Mouse (Mus musculus): Measurements from ENCODE around the gene Magt1.
"Not testable (repeated sequence)": the region's sequence is repeated elsewhere in the genome, so short reads cannot be mapped to it uniquely, and the experiment has no call there.

Gene Magt1

DNA sequence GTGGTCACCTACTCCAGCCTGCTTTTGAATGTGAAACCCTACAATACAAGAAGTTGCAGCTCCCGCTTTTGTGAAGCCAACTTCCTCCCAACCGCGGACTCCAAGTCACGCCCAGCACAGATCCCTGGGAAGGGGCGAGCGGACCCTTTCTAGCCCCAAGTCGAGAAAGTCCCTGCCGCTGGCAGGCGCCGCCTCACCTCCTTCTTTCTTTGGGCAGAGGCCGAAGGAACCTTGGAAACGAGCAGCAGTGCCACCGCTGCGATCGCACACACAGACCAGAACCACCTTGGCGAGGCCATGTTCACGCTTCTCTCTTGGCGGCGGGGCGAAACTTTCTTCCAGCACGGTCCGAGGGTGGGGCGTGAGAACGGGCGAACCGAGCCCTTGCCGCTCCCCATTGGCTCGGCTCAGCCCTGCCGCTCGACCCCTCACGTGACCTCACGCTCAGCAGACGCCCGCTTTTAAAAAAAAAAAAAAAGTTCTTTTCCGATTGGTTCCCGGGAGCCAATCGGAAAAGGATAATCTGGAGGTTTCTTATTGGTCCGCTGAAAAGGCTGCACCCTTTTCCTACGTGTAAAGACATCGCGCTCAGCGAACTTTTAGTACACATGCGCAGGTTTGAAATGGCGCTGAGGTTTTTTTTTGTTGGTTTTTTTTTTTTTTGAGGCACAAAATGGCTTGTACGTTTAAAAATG lies at the start of gene Magt1:
Magt1 (minus strand) TSS at position 442 of the 695 bp plus-strand sequence.
- peak; percentile 93 for DNase-seq (ENCODE audit: low read depth, low spot score)

DNA sequence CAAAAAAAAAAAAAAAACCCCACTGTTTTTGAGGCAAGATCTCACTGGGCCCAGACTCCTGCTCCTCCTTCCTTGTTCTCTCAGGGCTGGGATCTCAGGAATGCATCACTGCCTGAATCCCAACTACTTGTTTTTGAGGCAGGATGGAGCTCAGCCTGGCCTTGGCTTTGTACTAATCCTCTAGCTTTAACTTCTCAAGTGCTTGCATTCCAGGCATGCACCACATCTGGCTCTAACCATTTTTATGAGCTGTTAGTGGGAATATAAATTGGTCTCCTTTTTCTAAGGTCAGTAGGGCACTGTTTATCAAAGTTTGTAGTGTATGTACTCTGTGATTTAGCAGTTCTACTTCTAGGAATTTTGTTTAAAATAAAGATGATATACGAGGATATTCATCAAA lies 36.5 kb upstream of the Magt1 start:
- no peak for DNase-seq (ENCODE audit: low read depth, low spot score)

- no peak for DNase-seq (ENCODE audit: low read depth, low spot score)
Measured at GRCm38 (mm10) chrX:106045928-106046327, 34.2 kb upstream of the Magt1 start.

- no peak for DNase-seq (ENCODE audit: low read depth, low spot score)
Measured at GRCm38 (mm10) chrX:106045455-106045854, 33.7 kb upstream of the Magt1 start.

GRCm38 (mm10) chrX:106043863-106044617 lies 32.3 kb upstream of the Magt1 start:
- peak; percentile 30 for DNase-seq (ENCODE audit: low read depth, low spot score)

GRCm38 (mm10) chrX:106037185-106037752 lies 25.6 kb upstream of the Magt1 start:
- no peak for DNase-seq (ENCODE audit: low read depth, low spot score)

DNA sequence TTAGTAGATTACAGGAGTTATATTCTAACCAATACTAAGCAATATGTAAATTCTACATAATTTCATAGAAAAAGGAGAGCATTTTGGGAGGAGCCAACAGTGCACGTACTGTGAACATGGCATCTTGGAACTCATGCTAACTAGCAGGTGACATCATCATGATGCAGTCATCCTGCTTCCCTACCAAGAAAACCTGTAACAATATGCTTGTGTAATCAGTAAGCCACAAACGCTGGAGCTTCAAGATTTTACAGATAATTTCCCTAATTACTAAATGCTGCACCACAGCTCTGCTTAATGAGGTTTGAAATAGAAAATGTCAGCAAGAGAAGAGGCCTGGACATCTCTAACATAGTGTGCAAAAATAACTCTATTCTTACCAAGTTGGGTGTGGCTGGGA lies 24.0 kb upstream of the Magt1 start:
- DNase-seq (ENCODE audit: low read depth, low spot score), result no peak

DNA sequence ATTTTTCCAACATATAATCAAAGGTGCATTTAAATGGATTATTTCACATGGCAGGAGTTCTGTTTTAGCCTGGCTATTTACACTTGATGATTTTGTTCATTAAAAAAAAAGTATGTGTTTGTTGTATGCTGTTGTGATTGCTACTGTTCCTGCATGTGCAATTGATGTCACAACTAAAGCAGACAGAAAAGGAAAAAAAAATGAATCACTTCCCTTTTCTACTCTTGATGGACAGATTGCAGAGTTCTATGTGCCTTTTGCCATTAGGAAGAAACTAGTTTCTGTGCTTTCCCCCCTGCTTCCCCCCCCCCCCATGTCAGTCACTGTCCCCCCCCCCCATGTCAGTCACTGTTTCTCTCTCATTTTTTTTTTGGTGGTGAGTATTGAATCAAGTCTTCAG lies 19.4 kb upstream of the Magt1 start:
- DNase-seq (ENCODE audit: low read depth, low spot score), result no peak

GRCm38 (mm10) chrX:106030176-106030575 lies 18.5 kb upstream of the Magt1 start:
- no peak for DNase-seq (ENCODE audit: low read depth, low spot score)

DNA sequence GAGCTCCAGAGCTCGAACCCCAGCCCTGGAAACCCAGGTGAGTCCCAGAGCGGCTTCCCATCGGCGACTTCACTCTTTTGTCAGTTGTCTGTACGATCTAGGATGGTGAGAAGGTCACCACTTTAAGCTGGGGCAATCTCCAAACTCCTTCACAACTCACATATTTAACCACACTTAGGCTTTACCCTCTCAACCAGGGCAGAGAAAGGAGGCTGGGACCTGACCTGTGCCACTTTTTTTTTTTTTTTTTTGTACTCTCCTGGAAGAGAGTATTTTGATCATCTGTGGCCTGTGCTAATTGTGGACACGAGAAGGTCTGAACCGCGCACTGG lies 15.6 kb upstream of the Magt1 start:
- DNase-seq (ENCODE audit: low read depth, low spot score), result no peak

- peak; percentile 95 for DNase-seq (ENCODE audit: low read depth, low spot score)
Measured at GRCm38 (mm10) chrX:106026418-106027342, 15.0 kb upstream of the Magt1 start, which contains the start of gene Atp7a. Gene Atp7a, plus strand, starts transcription at chrX:106027276.

DNA sequence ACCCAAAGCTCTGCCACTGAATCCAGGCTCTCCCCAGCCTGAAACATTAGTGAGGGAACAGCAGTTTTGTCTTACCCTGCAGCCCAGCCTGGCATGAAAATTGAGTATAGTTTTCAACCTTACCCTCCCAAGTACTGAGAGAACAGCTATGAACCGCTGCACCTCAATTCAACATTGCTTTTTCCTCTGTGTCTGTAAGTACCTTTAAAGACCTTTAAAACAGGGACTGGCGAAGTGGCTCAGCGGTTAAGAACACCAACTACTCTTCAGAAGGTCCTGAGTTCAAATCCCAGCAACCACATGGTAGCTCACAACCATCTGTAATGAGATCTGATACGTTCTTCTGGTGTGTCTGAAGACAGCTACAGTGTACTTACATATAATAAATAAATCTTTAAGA lies 5.8 kb upstream of the Magt1 start:
- DNase-seq (ENCODE audit: low read depth, low spot score), result no peak

GRCm38 (mm10) chrX:106017102-106017501 lies 5.4 kb upstream of the Magt1 start:
- no peak for DNase-seq (ENCODE audit: low read depth, low spot score)

- peak; percentile 86 for DNase-seq (ENCODE audit: low read depth, low spot score)
Measured at GRCm38 (mm10) chrX:106015571-106016322, 4.0 kb upstream of the Magt1 start, which contains the start of gene Cox7b. Gene Cox7b, plus strand, starts transcription at chrX:106015700.

DNA sequence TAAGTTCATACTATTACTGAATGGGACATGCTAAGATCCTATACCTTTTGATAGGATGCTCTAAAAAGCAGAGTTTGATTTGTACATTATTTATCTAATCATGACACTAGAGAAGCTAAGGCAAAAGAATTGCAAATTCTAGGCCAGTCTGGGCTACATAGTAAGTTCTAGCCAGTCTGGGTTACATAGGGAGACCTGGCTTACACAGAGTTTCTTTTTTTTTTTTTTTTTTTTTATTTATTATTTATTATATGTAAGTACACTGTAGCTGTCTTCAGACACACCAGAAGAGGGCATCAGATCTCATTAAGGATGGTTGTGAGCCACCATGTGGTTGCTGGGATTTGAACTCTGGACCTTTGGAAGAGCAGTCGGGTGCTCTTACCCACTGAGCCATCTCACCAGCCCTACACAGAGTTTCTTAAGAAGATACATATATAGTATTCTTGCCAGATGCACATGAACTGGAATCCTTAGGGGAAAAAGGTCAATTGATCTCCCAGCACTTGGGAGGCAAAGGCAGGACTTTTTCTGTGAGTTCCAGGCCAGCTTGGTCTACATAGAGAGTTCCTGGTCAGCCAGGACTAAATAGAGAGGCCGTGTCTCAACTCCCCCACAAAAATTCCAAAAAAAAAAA lies 3.2 kb upstream of the Magt1 start:
- DNase-seq (ENCODE audit: low read depth, low spot score), result not testable (repeated sequence)

GRCm38 (mm10) chrX:106013217-106013616 lies 1.5 kb upstream of the Magt1 start:
- DNase-seq (ENCODE audit: low read depth, low spot score), result peak; percentile 78

- DNase-seq (ENCODE audit: low read depth, low spot score), result peak; percentile 12
Measured at GRCm38 (mm10) chrX:106012559-106012958, 853 bp upstream of the Magt1 start.

DNA sequence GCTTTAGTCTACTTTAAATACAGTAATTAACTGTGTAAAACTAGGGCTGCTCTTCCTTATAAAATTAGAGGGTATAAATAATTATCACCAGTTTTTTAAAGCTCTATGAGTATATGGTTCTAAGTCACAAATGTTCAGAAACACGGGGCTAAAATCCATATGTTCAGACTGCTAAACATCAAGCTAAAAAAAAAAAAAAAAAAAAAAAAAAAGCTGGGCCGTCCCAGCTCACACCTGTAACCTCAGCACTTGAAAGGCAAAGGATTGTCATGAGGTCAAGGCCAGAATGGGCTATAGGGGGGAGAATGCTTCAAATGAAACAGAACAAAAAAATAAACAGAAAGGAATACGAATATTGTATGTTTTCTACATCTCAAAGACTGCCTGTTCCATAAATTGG lies 944 bp downstream of the Magt1 start:
- no peak for DNase-seq (ENCODE audit: low read depth, low spot score)

DNA sequence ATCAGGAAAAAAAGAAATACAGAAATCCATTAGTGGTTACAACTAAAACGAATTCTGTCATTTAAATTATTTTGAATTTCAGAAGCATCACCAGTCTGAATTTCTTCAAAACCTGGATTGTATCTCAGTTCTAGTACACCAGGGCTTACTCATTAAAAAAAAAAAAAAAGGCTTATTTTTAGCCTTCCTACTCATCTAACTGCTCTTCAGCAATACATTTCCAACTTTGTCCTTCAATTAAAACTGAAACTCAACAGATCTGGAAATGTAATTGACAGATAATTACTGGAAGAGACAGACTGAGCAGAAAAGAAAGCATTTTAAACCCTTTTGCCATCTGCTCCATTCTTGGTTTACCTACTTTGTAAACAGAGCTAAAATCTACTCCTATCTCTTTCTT lies 10.1 kb downstream of the Magt1 start:
- DNase-seq (ENCODE audit: low read depth, low spot score), result no peak

DNA sequence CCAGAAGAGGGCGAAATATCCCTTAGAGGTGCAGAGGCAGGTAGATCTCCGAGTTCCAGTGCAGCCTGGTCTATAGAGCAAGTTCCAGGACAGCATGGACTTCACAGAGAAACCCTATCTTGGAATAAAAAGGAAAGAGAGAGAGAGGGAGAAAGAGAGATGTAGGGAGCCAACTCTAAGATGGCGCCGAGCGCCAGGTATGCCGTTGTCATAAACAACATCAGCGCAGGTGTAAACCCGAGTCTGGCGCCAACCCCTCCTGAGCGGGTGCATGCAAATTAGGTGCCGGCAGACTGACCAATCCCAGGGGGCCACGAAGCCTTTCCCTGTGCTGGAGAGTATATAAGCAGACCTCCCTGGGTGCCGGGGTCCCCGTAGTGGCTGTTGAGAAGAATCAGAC lies 54.6 kb downstream of the Magt1 start:
- DNase-seq (ENCODE audit: low read depth, low spot score), result not testable (repeated sequence)

All from CD4-positive helper T cell, adult 2 months (primary cell).